Mouse (Mus musculus) embryonic facial prominence, embryonic 10.5 days (tissue): Measurements from ENCODE around the gene Rsrc1. TPM values are rescaled to one million over a fixed set of nuclear protein-coding genes. Genes with fewer than 3 reads are reported as not detected.

Experiments used
- DNase-seq: peaks from one replicate; pipeline ENCODE4 v3.0.0-alpha.2; 2017; ENCODE audit warnings: low spot score
- H3K27ac ChIP-seq: fragments of 300-500 bp; sonication (generic); replicated peaks from 2 replicates; pipeline ENCODE4 v1.5.1; 2016; ENCODE audit warnings: mild to moderate bottlenecking
- H3K27me3 ChIP-seq: fragments of 300-500 bp; sonication (generic); replicated peaks from 2 replicates; pipeline ENCODE4 v1.6.1; 2016; ENCODE audit warnings: low read depth, mild to moderate bottlenecking; ENCODE audit not compliant: poor library complexity, severe bottlenecking
- H3K36me3 ChIP-seq: fragments of 300-500 bp; sonication (generic); replicated peaks from 2 replicates; pipeline ENCODE4 v1.6.1; 2016; ENCODE audit warnings: mild to moderate bottlenecking, moderate library complexity
- H3K4me1 ChIP-seq: fragments of 300-500 bp; sonication (generic); 2 replicates; pipeline ENCODE4 v1.6.1; 2016
- H3K4me3 ChIP-seq: fragments of 300-500 bp; sonication (generic); 2 replicates; pipeline ENCODE4 v1.5.1; 2016; ENCODE audit warnings: mild to moderate bottlenecking, moderate library complexity
- H3K9me3 ChIP-seq: fragments of 300-500 bp; sonication (generic); 2 replicates; pipeline ENCODE4 v1.6.1; 2016; ENCODE audit warnings: mild to moderate bottlenecking
- WGBS: fragments of 180-500 bp; shearing (Covaris S2); methylation state at CpG from one replicate; pipeline ENCODE4 v1.1.7; 2016; 5-methylcytosine and 5-hydroxymethylcytosine counted together
- polyA plus RNA-seq: library from polyadenylated mRNA; unstranded; fragments of >200 nt; fragmentation: Nextera tagmentation; extraction: Ambion mirVana; gene quantifications from 2 replicates; pipeline ENCODE4 v1.2.1, GENCODE M21; 2016

The Rsrc1 gene
- polyA plus RNA-seq, 1 experiment from 2014 or later, result 45.0 TPM

DNA sequence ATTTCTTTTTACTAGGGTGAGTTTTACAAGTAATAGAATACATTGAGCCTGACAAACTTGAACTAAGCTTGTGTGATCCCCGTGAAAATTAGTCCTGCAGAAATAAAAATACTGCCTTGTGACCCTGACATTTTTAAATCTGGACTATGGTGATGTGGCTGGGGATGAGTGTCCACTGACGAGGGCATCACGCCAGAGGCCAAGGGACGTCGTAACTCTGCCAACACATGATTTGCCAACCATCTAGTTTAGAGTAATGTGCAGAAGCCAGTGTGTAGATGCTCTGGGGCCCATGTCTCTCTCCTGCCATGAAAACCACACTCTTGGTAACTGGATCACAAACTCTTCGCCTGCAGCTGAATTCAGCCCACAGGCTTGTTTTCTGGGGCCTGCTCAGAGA lies 386.3 kb downstream of the Rsrc1 start:
- no peak for DNase-seq
- no peak overlapping the region for H3K4me3 ChIP-seq
- WGBS, result 88% methylated on average over 6 of the region's 6 CpGs
- H3K4me1 ChIP-seq, result no peaks in the 10 kb centered on the region
- H3K27me3 ChIP-seq, result peaks cover 5% of the 10 kb centered on the region
- no peak overlapping the region for H3K27ac ChIP-seq
- H3K36me3 ChIP-seq, result no peaks in the 10 kb centered on the region
- no peaks in the 10 kb centered on the region for H3K9me3 ChIP-seq

DNA sequence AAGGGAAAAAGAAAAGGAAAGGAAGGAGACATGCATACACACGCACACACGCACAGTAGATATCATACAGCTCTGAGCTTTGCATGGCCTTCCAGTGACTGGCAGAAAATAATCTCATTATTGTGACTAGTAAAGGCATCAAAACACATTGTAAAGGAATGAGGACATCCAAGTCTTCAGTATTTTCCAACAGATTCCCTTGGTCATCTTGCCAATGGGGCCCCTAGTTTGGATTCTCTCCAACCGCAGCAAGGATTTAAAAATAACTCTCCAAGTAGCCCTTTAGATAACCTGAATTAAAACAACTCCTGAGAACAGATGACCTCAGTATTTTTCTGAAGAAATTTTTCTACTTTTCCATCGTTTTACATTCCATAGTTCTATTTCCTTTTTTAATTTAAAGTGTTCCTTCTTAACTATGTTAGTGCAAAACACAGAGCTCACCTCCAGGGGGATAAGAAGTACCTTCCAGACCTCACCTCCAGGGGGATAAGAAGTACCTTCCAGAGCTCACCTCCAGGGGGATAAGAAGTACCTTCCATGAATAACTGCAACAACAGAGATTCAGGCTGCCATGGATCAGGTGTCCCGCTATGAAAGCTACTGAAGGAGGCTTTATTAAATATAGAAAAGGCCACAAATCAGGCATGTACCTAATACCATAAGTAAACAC lies 388.4 kb downstream of the Rsrc1 start:
- DNase-seq, result no peak
- no peak overlapping the region for H3K27ac ChIP-seq
- no peaks in the 10 kb centered on the region for H3K36me3 ChIP-seq
- no peaks in the 10 kb centered on the region for H3K9me3 ChIP-seq
- H3K4me3 ChIP-seq, result no peak overlapping the region
- peaks cover 4% of the 10 kb centered on the region for H3K4me1 ChIP-seq
- peaks cover 18% of the 10 kb centered on the region for H3K27me3 ChIP-seq
- WGBS, result 79% methylated on average over 5 of the region's 5 CpGs

- Histone ChIP-seq H3K27ac (no peak overlapping the region), H3K36me3 (no peaks in the 10 kb centered on the region), H3K9me3 (no peaks in the 10 kb centered on the region), H3K27me3 (peaks cover 29% of the 10 kb centered on the region), H3K4me3 (no peak overlapping the region), H3K4me1 (peaks cover 4% of the 10 kb centered on the region)
- no peak for DNase-seq
- WGBS, result 82% methylated on average over 4 of the region's 4 CpGs
These were observed 391.0 kb downstream of the Rsrc1 start for GRCm38 (mm10) chr3:67372194-67372593.

GRCm38 (mm10) chr3:67372781-67373180 lies 391.6 kb downstream of the Rsrc1 start:
- Histone ChIP-seq H3K36me3 (no peaks in the 10 kb centered on the region), H3K27me3 (peaks cover 29% of the 10 kb centered on the region), H3K4me1 (peaks cover 4% of the 10 kb centered on the region), H3K4me3 (no peak overlapping the region), H3K27ac (no peak overlapping the region), H3K9me3 (no peaks in the 10 kb centered on the region)
- no peak for DNase-seq
- 61% methylated on average over 5 of the region's 5 CpGs for WGBS

GRCm38 (mm10) chr3:67373872-67374271 lies 392.7 kb downstream of the Rsrc1 start, which contains the start of gene Mlf1:
Gene Mlf1, plus strand, starts transcription at chr3:67374097.
- under 1% methylated on average over 35 of the region's 35 CpGs for WGBS
- Histone ChIP-seq H3K4me3 (peak within 1 kb of the TSS; percentile 68), H3K27ac (peak within 1 kb of the TSS; percentile 77), H3K36me3 (no peaks in the 10 kb centered on the region), H3K9me3 (no peaks in the 10 kb centered on the region), H3K27me3 (peaks cover 29% of the 10 kb centered on the region), H3K4me1 (peaks cover 4% of the 10 kb centered on the region)
- DNase-seq, result peak; percentile 94

DNA sequence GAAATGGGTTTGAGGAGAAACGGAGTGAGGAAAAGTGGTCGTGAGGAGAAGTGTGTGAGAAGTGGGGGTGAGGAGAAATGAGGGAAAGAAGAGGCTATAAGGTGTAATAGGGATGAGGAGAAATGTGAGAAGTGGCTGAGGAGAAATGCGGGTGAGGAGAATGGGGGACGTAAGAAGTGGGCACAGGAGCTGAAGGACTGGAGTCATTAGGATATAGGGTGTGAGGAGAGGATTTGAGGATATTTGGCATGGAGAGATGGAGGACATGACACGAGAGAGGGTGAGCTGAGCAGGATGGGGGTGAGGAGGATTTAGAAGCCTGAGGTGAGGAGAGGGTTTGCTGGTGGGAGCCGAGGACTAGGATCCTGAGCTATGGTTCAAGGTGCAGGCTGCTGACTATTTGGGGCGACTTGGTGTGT lies 393.2 kb downstream of the Rsrc1 start:
- DNase-seq, result peak; percentile 12
- Histone ChIP-seq H3K27me3 (peaks cover 29% of the 10 kb centered on the region), H3K9me3 (no peaks in the 10 kb centered on the region), H3K4me1 (peaks cover 4% of the 10 kb centered on the region), H3K4me3 (peak overlapping the region; percentile 68), H3K36me3 (no peaks in the 10 kb centered on the region), H3K27ac (peak overlapping the region; percentile 77)
- 43% methylated on average over 7 of the region's 7 CpGs for WGBS

DNA sequence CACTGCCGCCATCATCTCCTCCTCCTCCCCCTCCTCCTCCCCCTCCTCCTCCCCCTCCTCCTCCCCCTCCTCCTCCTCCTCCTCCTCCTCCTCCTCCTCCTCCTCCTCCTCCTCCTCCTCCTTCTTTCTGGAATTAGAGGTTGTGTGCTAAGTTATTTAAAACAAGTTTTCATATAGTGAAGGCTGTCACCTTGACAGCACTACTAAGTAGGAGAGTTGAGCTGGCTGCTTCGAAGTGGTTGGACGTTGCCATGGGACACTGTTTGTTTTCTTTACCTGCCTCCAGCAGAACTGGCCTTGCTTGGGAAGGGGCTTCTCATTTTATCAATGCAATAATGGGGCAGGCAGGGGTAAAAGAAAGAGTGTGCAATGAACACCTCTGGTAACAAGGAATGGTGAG lies 393.9 kb downstream of the Rsrc1 start, which contains the start of gene Gm17402:
Gene Gm17402 (minus strand): TSS at position 101 of the 400 bp plus-strand sequence.
- Histone ChIP-seq H3K9me3 (no peaks in the 10 kb centered on the region), H3K4me3 (peak within 1 kb of the TSS; percentile 68), H3K36me3 (no peaks in the 10 kb centered on the region), H3K27ac (peak within 1 kb of the TSS; percentile 77), H3K27me3 (peaks cover 29% of the 10 kb centered on the region), H3K4me1 (peaks cover 4% of the 10 kb centered on the region)
- no peak for DNase-seq
- WGBS, result 54% methylated on average over 3 of the region's 3 CpGs

DNA sequence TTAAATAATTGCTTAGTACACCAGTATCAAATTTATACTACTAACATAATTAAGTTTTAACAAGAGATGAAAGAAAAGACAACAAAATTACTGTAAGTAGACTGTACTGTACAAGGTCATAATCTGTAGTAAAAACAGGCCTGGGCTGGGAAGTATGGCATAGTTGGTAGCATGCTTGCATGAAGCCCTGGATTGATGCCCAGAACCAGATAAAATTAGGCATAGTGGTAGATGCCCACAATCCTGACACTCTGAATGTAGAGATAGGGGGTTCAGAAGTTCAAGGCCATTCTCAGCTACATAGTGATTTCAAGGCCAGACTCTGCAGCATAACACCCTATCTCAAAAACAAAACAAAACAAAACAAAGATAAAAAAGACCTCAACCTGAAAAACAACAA lies 397.0 kb downstream of the Rsrc1 start:
- Histone ChIP-seq H3K27ac (no peak overlapping the region), H3K27me3 (peaks cover 17% of the 10 kb centered on the region), H3K9me3 (no peaks in the 10 kb centered on the region), H3K4me3 (no peak overlapping the region), H3K36me3 (no peaks in the 10 kb centered on the region), H3K4me1 (peaks cover 4% of the 10 kb centered on the region)
- no peak for DNase-seq

Other genes starting within 250 kb of the Rsrc1 start
- gene Shox2, start 381 bp downstream of the Rsrc1 start, polyA plus RNA-seq, result 8.5 and 10.8 TPM in 2 replicates